Mouse (Mus musculus) stomach, embryonic 14.5 days (tissue): ENCODE results near the gene Supt5. TPM values are rescaled to one million over a fixed set of nuclear protein-coding genes. Genes with fewer than 3 reads are reported as not detected.

Experiments used
- ATAC-seq: fragments of 200-750 bp; cut with Nextera tagmentation; 2 replicates; pipeline ENCODE4 v1.8.0; 2017; ENCODE audit warnings: low read depth, moderate TSS enrichment; ENCODE audit not compliant: insufficient number of reproducible peaks, insufficient read depth, low FRiP score
- H3K27ac ChIP-seq: fragments of 300-500 bp; sonication (generic); 2 replicates; pipeline ENCODE4 v1.5.1; 2014; ENCODE audit warnings: mild to moderate bottlenecking, low read length, moderate library complexity, mixed read lengths
- H3K27me3 ChIP-seq: fragments of 300-500 bp; sonication (generic); 2 replicates; pipeline ENCODE4 v1.6.1; 2014; ENCODE audit warnings: low read length, control low read depth, mixed read lengths; ENCODE audit not compliant: control insufficient read depth, insufficient read depth
- H3K36me3 ChIP-seq: fragments of 300-500 bp; sonication (generic); 2 replicates; pipeline ENCODE4 v1.6.1; 2014; ENCODE audit warnings: mild to moderate bottlenecking, control low read depth, low read length, moderate library complexity, mixed read lengths; ENCODE audit not compliant: control insufficient read depth, insufficient read depth
- H3K4me1 ChIP-seq: fragments of 300-500 bp; sonication (generic); 2 replicates; pipeline ENCODE4 v1.6.1; 2014; ENCODE audit warnings: low read length, control low read depth, mixed read lengths; ENCODE audit not compliant: control insufficient read depth, insufficient read depth
- H3K4me2 ChIP-seq: fragments of 300-500 bp; sonication (generic); replicated peaks from 2 replicates; pipeline ENCODE4 v1.6.1; 2014; ENCODE audit warnings: low read depth, low read length, control low read depth
- H3K4me3 ChIP-seq: fragments of 300-500 bp; sonication (generic); 2 replicates; pipeline ENCODE4 v1.5.1; 2014; ENCODE audit warnings: low read depth, low read length, control low read depth
- H3K9ac ChIP-seq: fragments of 300-500 bp; sonication (generic); replicated peaks from 2 replicates; pipeline ENCODE4 v1.6.1; 2014; ENCODE audit warnings: low read depth, mild to moderate bottlenecking, control low read depth, low read length, moderate library complexity, mixed read lengths
- H3K9me3 ChIP-seq: fragments of 300-500 bp; sonication (generic); 2 replicates; pipeline ENCODE4 v1.6.1; 2016; ENCODE audit warnings: low read depth, low read length, control low read depth; ENCODE audit not compliant: control insufficient read depth
- WGBS: fragments of 180-500 bp; shearing (Covaris S2); extraction: QIAGEN DNeasy Blood & Tissue Kit; methylation state at CpG from one replicate; pipeline ENCODE4 v1.1.7; 2014; 5-methylcytosine and 5-hydroxymethylcytosine counted together
- polyA plus RNA-seq: library from polyadenylated mRNA; unstranded; fragments of >200 nt; fragmentation: Nextera tagmentation; extraction: Ambion mirVana; gene quantifications from 2 replicates; pipeline ENCODE4 v1.2.1, GENCODE M21; 2014

Supt5 gene
- polyA plus RNA-seq, 1 experiment from 2014 or later: 71.7 TPM

- Histone ChIP-seq H3K4me2 (peak overlapping the region; percentile 91), H3K9ac (peak overlapping the region; percentile 88), H3K9me3 (no peaks in the 10 kb centered on the region), H3K4me1 (peaks cover 43% of the 10 kb centered on the region), H3K27ac (peak overlapping the region; percentile 96), H3K27me3 (no peaks in the 10 kb centered on the region), H3K4me3 (peak overlapping the region; percentile 84), H3K36me3 (peaks cover 7% of the 10 kb centered on the region; the same call in 1 of the 2 replicates)
- 72% methylated on average over 18 of the region's 18 CpGs for WGBS
- no peak for ATAC-seq
Observed at GRCm38 (mm10) chr7:28377190-28378065, 38.9 kb upstream of the Supt5 start.

- ATAC-seq: peak; percentile 5; the same call in 1 of the 2 replicates
- Histone ChIP-seq H3K36me3 (peaks cover 7% of the 10 kb centered on the region; the same call in 1 of the 2 replicates), H3K4me2 (peak overlapping the region; percentile 91), H3K9me3 (no peaks in the 10 kb centered on the region), H3K4me1 (peaks cover 38% of the 10 kb centered on the region), H3K9ac (peak overlapping the region; percentile 45), H3K4me3 (peak overlapping the region; percentile 84), H3K27ac (peak overlapping the region; percentile 99), H3K27me3 (no peaks in the 10 kb centered on the region)
- 2% methylated on average over 30 of the region's 30 CpGs for WGBS
Observed at GRCm38 (mm10) chr7:28376011-28376771, 37.6 kb upstream of the Supt5 start.

GRCm38 (mm10) chr7:28375176-28375921, 36.8 kb upstream of the Supt5 start:
- no peaks in the 10 kb centered on the region for H3K9me3 ChIP-seq
- H3K36me3 ChIP-seq: peaks cover 7% of the 10 kb centered on the region; the same call in 1 of the 2 replicates

GRCm38 (mm10) chr7:28374647-28375046, 36.1 kb upstream of the Supt5 start:
- Histone ChIP-seq H3K27ac (peak overlapping the region; percentile 99), H3K4me2 (peak overlapping the region; percentile 60; the same call in 1 of the 2 replicates), H3K27me3 (no peaks in the 10 kb centered on the region), H3K4me3 (no peak overlapping the region), H3K9me3 (no peaks in the 10 kb centered on the region), H3K9ac (peak overlapping the region; percentile 61; the same call in 1 of the 2 replicates), H3K4me1 (peaks cover 38% of the 10 kb centered on the region), H3K36me3 (peaks cover 8% of the 10 kb centered on the region)
- WGBS: 75% methylated on average over 10 of the region's 10 CpGs
- ATAC-seq: no peak

More at GRCm38 (mm10) chr7:28375176-28375921, 36.8 kb upstream of the Supt5 start:
- peak; percentile 59 for ATAC-seq
- Histone ChIP-seq H3K9ac (peak overlapping the region; percentile 61), H3K4me2 (peak overlapping the region; percentile 91), H3K27me3 (no peaks in the 10 kb centered on the region), H3K4me3 (peak overlapping the region; percentile 84), H3K4me1 (peaks cover 36% of the 10 kb centered on the region), H3K27ac (peak overlapping the region; percentile 99)
- WGBS: under 1% methylated on average over 36 of the region's 36 CpGs

- H3K4me1 ChIP-seq: peaks cover 38% of the 10 kb centered on the region
- no peak overlapping the region for H3K4me2 ChIP-seq
- H3K4me3 ChIP-seq: no peak overlapping the region
- peak overlapping the region; percentile 99 for H3K27ac ChIP-seq
- no peaks in the 10 kb centered on the region for H3K27me3 ChIP-seq
- no peaks in the 10 kb centered on the region for H3K9me3 ChIP-seq
- 84% methylated on average over 7 of the region's 7 CpGs for WGBS
- H3K9ac ChIP-seq: no peak overlapping the region
- H3K36me3 ChIP-seq: peaks cover 12% of the 10 kb centered on the region
- ATAC-seq: no peak
Observed at GRCm38 (mm10) chr7:28373891-28374495, 35.4 kb upstream of the Supt5 start.

- peaks cover 35% of the 10 kb centered on the region for H3K4me1 ChIP-seq
- no peaks in the 10 kb centered on the region for H3K27me3 ChIP-seq
- H3K4me3 ChIP-seq: peak overlapping the region; percentile 31
- peak overlapping the region; percentile 51 for H3K4me2 ChIP-seq
- 0 out of 2 replicates have a peak, but pooled peaks have one; percentile 4 for ATAC-seq
- no peaks in the 10 kb centered on the region for H3K9me3 ChIP-seq
- WGBS: under 1% methylated on average over 9 of the region's 9 CpGs
- peak overlapping the region; percentile 92 for H3K27ac ChIP-seq
- peaks cover 20% of the 10 kb centered on the region for H3K36me3 ChIP-seq
- H3K9ac ChIP-seq: peak overlapping the region; percentile 25; the same call in 1 of the 2 replicates
Observed at GRCm38 (mm10) chr7:28373131-28373581, 34.6 kb upstream of the Supt5 start.

- H3K4me1 ChIP-seq: peaks cover 29% of the 10 kb centered on the region
Observed at GRCm38 (mm10) chr7:28372251-28373108, 33.9 kb upstream of the Supt5 start, which contains the start of gene Plekhg2. Plekhg2 (minus strand) TSS chr7:28372599.

More at GRCm38 (mm10) chr7:28372251-28373108, 33.9 kb upstream of the Supt5 start, which contains the start of gene Plekhg2:
- under 1% methylated on average over 52 of the region's 66 CpGs for WGBS
- peak within 1 kb of the TSS; percentile 92 for H3K4me3 ChIP-seq
- H3K9me3 ChIP-seq: no peaks in the 10 kb centered on the region
- H3K27ac ChIP-seq: peak within 1 kb of the TSS; percentile 94
- H3K9ac ChIP-seq: peak within 1 kb of the TSS; percentile 93
- H3K4me2 ChIP-seq: peak within 1 kb of the TSS; percentile 91
- no peaks in the 10 kb centered on the region for H3K27me3 ChIP-seq
- peaks cover 20% of the 10 kb centered on the region for H3K36me3 ChIP-seq
- ATAC-seq: peak; percentile 86
